Mouse (Mus musculus) gastrocnemius, postnatal 36 days (tissue): Measurements from ENCODE around the gene Ralgps2. TPM values are rescaled to one million over a fixed set of nuclear protein-coding genes. Genes with fewer than 3 reads are reported as not detected.

Source experiments
- DNase-seq, 2 experiments: peaks; one replicate each; pipeline ENCODE4 v3.0.0; 2022
- intact Hi-C: fragments of 180-260 bp; cut with DNase I; formaldehyde crosslinking; loops from one replicate; pipeline ENCODE4 v1.15.1; 2025
- total RNA-seq, 2 experiments: library from RNA; stranded (reverse); gene quantifications; 2 replicates each; pipeline ENCODE4 v1.2.3; 2021

Gene Ralgps2
- total RNA-seq, 2 experiments from 2014 or later, result 1.3 to 2.9 TPM

- DNase-seq, result no peak
- intact Hi-C loops, result loop anchor here (5.0 kb wide), 1 partner anchor 158 kb away; no protein-coding TSS in a partner anchor
These were observed 29.6 kb downstream of the Ralgps2 start for GRCm38 (mm10) chr1:156909866-156910265.

DNA sequence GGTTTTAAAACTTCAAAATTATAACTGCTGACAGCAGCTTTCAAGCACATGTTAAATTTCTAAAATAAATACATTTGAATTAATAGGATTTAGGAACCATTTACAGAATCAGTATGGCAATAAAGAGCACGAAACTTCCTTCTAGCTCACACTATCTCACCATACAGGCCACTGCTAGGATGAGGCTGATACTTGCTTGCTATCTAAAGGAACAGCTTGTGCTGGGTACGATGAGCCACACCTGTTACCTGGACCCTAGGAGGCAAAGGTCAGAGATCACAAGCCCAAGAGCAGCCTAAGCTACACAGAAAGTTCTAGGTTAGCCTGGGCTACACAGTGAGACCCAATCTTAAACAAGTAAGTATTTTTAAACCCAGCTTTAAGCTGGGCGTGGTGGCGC is 30.2 kb downstream of the Ralgps2 start:
- intact Hi-C loops, result loop anchor here (5.0 kb wide), 1 partner anchor 157 kb away; no protein-coding TSS in a partner anchor
- no peak for DNase-seq

DNA sequence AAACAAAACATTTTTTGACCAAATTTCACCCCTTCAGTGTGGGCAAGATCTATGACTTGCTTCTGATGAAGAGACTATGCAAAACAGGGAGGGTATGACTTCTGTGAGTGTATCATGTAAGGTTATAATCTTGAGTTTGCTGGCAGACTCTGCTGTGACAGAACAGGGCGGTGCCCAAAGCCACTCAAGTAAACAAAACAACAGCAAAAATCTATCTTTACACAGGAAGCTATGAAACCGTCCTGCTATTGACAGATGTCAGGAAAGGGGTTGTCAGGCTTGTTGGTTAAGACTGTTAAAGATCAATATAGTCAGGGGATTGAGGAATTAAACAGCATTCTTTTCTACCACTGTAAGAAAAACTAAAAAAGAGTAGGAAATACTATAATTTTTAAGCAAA is 33.8 kb downstream of the Ralgps2 start:
- intact Hi-C loops, result loop anchor here (5.0 kb wide), 1 partner anchor 153 kb away; no protein-coding TSS in a partner anchor

GRCm38 (mm10) chr1:156903899-156904298 is 35.5 kb downstream of the Ralgps2 start:
- no peak for DNase-seq

More for the DNA sequence above, 33.8 kb downstream of the Ralgps2 start:
- no peak for DNase-seq

GRCm38 (mm10) chr1:156901689-156902088 is 37.7 kb downstream of the Ralgps2 start:
- intact Hi-C loops, result no loop called here
- DNase-seq, result no peak

More at GRCm38 (mm10) chr1:156903899-156904298, 35.5 kb downstream of the Ralgps2 start:
- intact Hi-C loops, result no loop called here

- intact Hi-C loops, result no loop called here
- no peak for DNase-seq
These were observed 47.9 kb downstream of the Ralgps2 start for GRCm38 (mm10) chr1:156891561-156891960.

- DNase-seq, result no peak
- intact Hi-C loops, result loop anchor here (5.0 kb wide), 1 partner anchor 137 kb away; no protein-coding TSS in a partner anchor
These were observed 50.6 kb downstream of the Ralgps2 start for GRCm38 (mm10) chr1:156888830-156889229.

GRCm38 (mm10) chr1:156885879-156886278 is 53.5 kb downstream of the Ralgps2 start:
- intact Hi-C loops, result loop anchor here (5.0 kb wide), 1 partner anchor 134 kb away; no protein-coding TSS in a partner anchor
- no peak for DNase-seq

DNA sequence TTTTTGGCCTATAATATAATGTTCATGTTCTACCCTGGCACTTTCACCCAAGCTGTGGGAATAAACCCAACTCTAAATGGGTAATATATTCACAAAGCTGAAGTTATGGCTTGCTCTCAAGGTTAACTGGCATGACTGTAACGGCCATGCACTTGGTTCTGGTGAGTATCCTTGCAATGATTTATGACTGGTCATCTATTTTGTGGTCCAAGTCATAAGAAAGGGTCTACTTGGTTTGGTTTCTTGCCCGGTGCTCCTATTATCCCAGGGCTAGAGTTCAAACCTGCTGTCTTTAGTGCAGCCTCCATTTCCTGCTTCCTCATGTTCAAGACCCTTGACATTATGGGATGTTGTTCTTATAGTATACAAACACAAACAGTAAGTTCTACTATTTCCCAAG is 54.6 kb downstream of the Ralgps2 start:
- intact Hi-C loops, result loop anchor here (5.0 kb wide), 1 partner anchor 132 kb away; no protein-coding TSS in a partner anchor

GRCm38 (mm10) chr1:156870616-156871015 is 68.8 kb downstream of the Ralgps2 start:
- intact Hi-C loops, result no loop called here
- DNase-seq, result no peak

More for the DNA sequence above, 54.6 kb downstream of the Ralgps2 start:
- DNase-seq, result no peak

GRCm38 (mm10) chr1:156870028-156870427 is 69.4 kb downstream of the Ralgps2 start:
- intact Hi-C loops, result no loop called here
- DNase-seq, result no peak

- no peak for DNase-seq
- intact Hi-C loops, result no loop called here
These were observed 75.2 kb downstream of the Ralgps2 start for GRCm38 (mm10) chr1:156864240-156864639.

DNA sequence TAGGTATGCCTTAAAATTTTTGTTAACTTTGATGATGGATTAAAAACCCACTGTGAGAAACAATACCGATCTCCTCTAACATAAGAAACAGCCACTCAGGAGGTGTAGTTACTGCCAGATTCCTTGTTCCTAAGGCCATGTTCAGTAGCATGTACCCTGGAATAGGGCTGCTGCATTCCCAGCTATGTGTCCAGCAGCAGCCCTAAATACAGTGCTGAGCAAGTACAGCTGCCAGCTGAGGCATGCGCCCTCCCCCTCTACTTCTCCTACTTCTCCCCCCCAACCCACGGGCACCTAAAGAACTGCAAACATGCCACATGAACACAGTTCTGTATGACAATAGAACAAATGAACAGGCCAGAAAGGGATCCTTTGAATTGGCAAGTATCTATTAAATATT is 75.7 kb downstream of the Ralgps2 start:
- intact Hi-C loops, result no loop called here
- DNase-seq, result no peak

DNA sequence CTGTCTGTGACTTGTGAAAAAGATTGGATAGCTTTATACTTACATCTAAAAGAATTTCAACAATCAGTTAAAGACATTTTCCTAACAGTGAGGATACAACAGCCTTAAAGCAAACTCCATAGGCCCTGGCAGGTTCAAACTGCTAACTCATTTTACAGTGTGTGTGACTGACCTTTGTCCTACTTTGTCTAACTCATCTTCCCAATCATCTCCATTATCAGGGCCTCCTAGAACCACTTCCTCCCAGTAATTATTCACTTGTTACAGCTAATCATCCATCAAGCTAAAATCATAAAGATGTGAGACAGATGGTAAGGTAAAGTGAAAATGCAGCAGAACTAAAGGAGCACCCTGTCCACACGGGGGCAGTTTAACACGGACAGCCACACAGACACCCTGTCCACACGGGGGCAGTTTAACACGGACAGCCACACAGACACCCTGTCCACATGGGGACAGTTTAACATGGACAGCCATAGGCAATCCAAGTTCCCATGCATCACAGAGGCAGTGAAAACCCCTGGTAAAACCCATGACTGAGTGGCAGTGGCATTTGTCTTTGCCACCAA is 77.9 kb downstream of the Ralgps2 start:
- intact Hi-C loops, result no loop called here
- DNase-seq, result no peak

- DNase-seq, result no peak
- intact Hi-C loops, result no loop called here
These were observed 79.2 kb downstream of the Ralgps2 start for GRCm38 (mm10) chr1:156860266-156860665.

- no peak for DNase-seq
- intact Hi-C loops, result no loop called here
These were observed 79.6 kb downstream of the Ralgps2 start for GRCm38 (mm10) chr1:156859711-156860250.

- no peak for DNase-seq
- intact Hi-C loops, result no loop called here
These were observed 80.3 kb downstream of the Ralgps2 start for GRCm38 (mm10) chr1:156859156-156859555.

GRCm38 (mm10) chr1:156856666-156857065 is 82.8 kb downstream of the Ralgps2 start:
- intact Hi-C loops, result no loop called here
- DNase-seq, result no peak

DNA sequence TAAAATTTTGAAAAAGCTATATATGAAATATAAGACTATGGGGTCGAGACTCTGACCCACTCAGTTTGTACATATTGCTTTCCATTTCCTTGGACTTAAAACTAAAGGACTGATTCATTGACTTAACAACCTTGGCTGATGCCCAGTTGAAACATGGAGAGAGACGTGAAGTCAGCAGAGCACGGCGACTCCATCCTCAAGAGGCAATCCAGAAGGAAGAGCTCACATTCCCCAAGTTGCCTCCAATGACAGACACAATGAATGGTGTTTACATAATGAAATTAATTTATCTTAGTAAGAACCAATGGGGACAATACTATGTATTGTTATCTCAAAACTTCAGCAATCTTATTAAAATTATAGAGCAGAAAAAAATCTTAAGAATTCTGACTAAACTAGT is 84.9 kb downstream of the Ralgps2 start:
- intact Hi-C loops, result no loop called here
- no peak for DNase-seq

GRCm38 (mm10) chr1:156852872-156853271 is 86.6 kb downstream of the Ralgps2 start:
- DNase-seq, result no peak
- intact Hi-C loops, result no loop called here

- intact Hi-C loops, result no loop called here
- no peak for DNase-seq
These were observed 87.0 kb downstream of the Ralgps2 start for GRCm38 (mm10) chr1:156852409-156852808.

- DNase-seq, result no peak
- intact Hi-C loops, result no loop called here
These were observed 92.3 kb downstream of the Ralgps2 start for GRCm38 (mm10) chr1:156847098-156847497.
